Mouse (Mus musculus) hindbrain, embryonic 10.5 days (tissue): ENCODE data around the gene Ano6. TPM values are rescaled to one million over a fixed set of nuclear protein-coding genes. Genes with fewer than 3 reads are reported as not detected.
A peak's percentile ranks its signal among the peaks of the same experiment; 100 is the strongest.

Source experiments
- DNase-seq: peaks from one replicate; pipeline ENCODE4 v3.0.0-alpha.2; 2017; ENCODE audit warnings: low spot score
- H3K27ac ChIP-seq: fragments of 300-500 bp; sonication (generic); 2 replicates; pipeline ENCODE4 v1.5.1; 2016; ENCODE audit warnings: mild to moderate bottlenecking, moderate library complexity
- H3K27me3 ChIP-seq: fragments of 300-500 bp; sonication (generic); 2 replicates; pipeline ENCODE4 v1.6.1; 2016; ENCODE audit warnings: mild to moderate bottlenecking; ENCODE audit not compliant: poor library complexity, insufficient read depth, severe bottlenecking
- H3K36me3 ChIP-seq: fragments of 300-500 bp; sonication (generic); 2 replicates; pipeline ENCODE4 v1.6.1; 2016; ENCODE audit warnings: mild to moderate bottlenecking, moderate library complexity
- H3K4me1 ChIP-seq: fragments of 300-500 bp; sonication (generic); replicated peaks from 2 replicates; pipeline ENCODE4 v1.6.1; 2016; ENCODE audit warnings: mild to moderate bottlenecking
- H3K4me3 ChIP-seq: fragments of 300-500 bp; sonication (generic); 2 replicates; pipeline ENCODE4 v1.5.1; 2016; ENCODE audit warnings: mild to moderate bottlenecking, moderate library complexity
- H3K9me3 ChIP-seq: fragments of 300-500 bp; sonication (generic); 2 replicates; pipeline ENCODE4 v1.6.1; 2016; ENCODE audit warnings: mild to moderate bottlenecking, moderate library complexity
- WGBS: fragments of 180-500 bp; shearing (Covaris S2); methylation state at CpG from one replicate; pipeline ENCODE4 v1.1.7; 2016; 5-methylcytosine and 5-hydroxymethylcytosine counted together
- polyA plus RNA-seq: library from polyadenylated mRNA; unstranded; fragments of >200 nt; fragmentation: Nextera tagmentation; extraction: Ambion mirVana; gene quantifications from 2 replicates; pipeline ENCODE4 v1.2.1, GENCODE M21; 2016

Gene Ano6
- polyA plus RNA-seq, 1 experiment from 2014 or later = 31.1 TPM

GRCm38 (mm10) chr15:95843183-95843949 is 52.7 kb downstream of the Ano6 start:
- Histone ChIP-seq H3K27me3 (no peaks in the 10 kb centered on the region), H3K36me3 (no peaks in the 10 kb centered on the region), H3K27ac (peak overlapping the region; percentile 9; the same call in 1 of the 2 replicates), H3K9me3 (no peaks in the 10 kb centered on the region), H3K4me3 (no peak overlapping the region), H3K4me1 (peaks cover 39% of the 10 kb centered on the region)
- 92% methylated on average over 18 of the region's 18 CpGs for WGBS
- no peak for DNase-seq

- WGBS = 65% methylated on average over 2 of the region's 2 CpGs
- Histone ChIP-seq H3K27me3 (no peaks in the 10 kb centered on the region), H3K4me1 (peaks cover 34% of the 10 kb centered on the region), H3K27ac (no peak overlapping the region), H3K9me3 (no peaks in the 10 kb centered on the region), H3K4me3 (no peak overlapping the region), H3K36me3 (no peaks in the 10 kb centered on the region)
- DNase-seq = no peak
Measured at GRCm38 (mm10) chr15:95844412-95844811, 53.8 kb downstream of the Ano6 start.

- Histone ChIP-seq H3K36me3 (no peaks in the 10 kb centered on the region), H3K27me3 (no peaks in the 10 kb centered on the region), H3K9me3 (no peaks in the 10 kb centered on the region), H3K4me1 (peaks cover 34% of the 10 kb centered on the region), H3K4me3 (no peak overlapping the region), H3K27ac (no peak overlapping the region)
- no peak for DNase-seq
- 90% methylated on average over 5 of the region's 5 CpGs for WGBS
Measured at GRCm38 (mm10) chr15:95846102-95846501, 55.5 kb downstream of the Ano6 start.

GRCm38 (mm10) chr15:95848493-95849064 is 57.9 kb downstream of the Ano6 start:
- Histone ChIP-seq H3K36me3 (no peaks in the 10 kb centered on the region), H3K27ac (no peak overlapping the region), H3K9me3 (no peaks in the 10 kb centered on the region), H3K4me1 (peaks cover 31% of the 10 kb centered on the region), H3K27me3 (no peaks in the 10 kb centered on the region), H3K4me3 (no peak overlapping the region)
- no peak for DNase-seq
- WGBS = 90% methylated on average over 6 of the region's 6 CpGs

- 74% methylated on average over 18 of the region's 18 CpGs for WGBS
- no peak overlapping the region for H3K4me3 ChIP-seq
Measured at GRCm38 (mm10) chr15:95849513-95850411, 59.1 kb downstream of the Ano6 start.

GRCm38 (mm10) chr15:95850546-95850945 is 59.9 kb downstream of the Ano6 start:
- H3K36me3 ChIP-seq = peaks cover 4% of the 10 kb centered on the region; the same call in 1 of the 2 replicates
- no peak overlapping the region for H3K27ac ChIP-seq
- 90% methylated on average over 5 of the region's 5 CpGs for WGBS
- no peaks in the 10 kb centered on the region for H3K27me3 ChIP-seq
- no peaks in the 10 kb centered on the region for H3K9me3 ChIP-seq
- DNase-seq = no peak
- H3K4me1 ChIP-seq = peaks cover 21% of the 10 kb centered on the region
- no peak overlapping the region for H3K4me3 ChIP-seq

More at GRCm38 (mm10) chr15:95849513-95850411, 59.1 kb downstream of the Ano6 start:
- peaks cover under 1% of the 10 kb centered on the region; the same call in 1 of the 2 replicates for H3K36me3 ChIP-seq
- no peaks in the 10 kb centered on the region for H3K27me3 ChIP-seq
- H3K9me3 ChIP-seq = no peaks in the 10 kb centered on the region
- no peak for DNase-seq
- 0 out of 2 replicates have a peak overlapping the region, but pooled peaks have one; percentile 16 for H3K27ac ChIP-seq
- H3K4me1 ChIP-seq = peaks cover 21% of the 10 kb centered on the region

- no peaks in the 10 kb centered on the region for H3K9me3 ChIP-seq
- WGBS = 89% methylated on average over 13 of the region's 13 CpGs
- H3K27me3 ChIP-seq = no peaks in the 10 kb centered on the region
- no peak overlapping the region for H3K4me3 ChIP-seq
- H3K4me1 ChIP-seq = peaks cover 14% of the 10 kb centered on the region; the same call in 1 of the 2 replicates
- DNase-seq = no peak
- H3K27ac ChIP-seq = no peak overlapping the region
- peaks cover 4% of the 10 kb centered on the region; the same call in 1 of the 2 replicates for H3K36me3 ChIP-seq
Measured at GRCm38 (mm10) chr15:95855051-95855844, 64.6 kb downstream of the Ano6 start.

GRCm38 (mm10) chr15:95855953-95856352 is 65.3 kb downstream of the Ano6 start:
- peaks cover 14% of the 10 kb centered on the region; the same call in 1 of the 2 replicates for H3K4me1 ChIP-seq
- H3K36me3 ChIP-seq = peaks cover 4% of the 10 kb centered on the region; the same call in 1 of the 2 replicates
- 65% methylated on average over 7 of the region's 7 CpGs for WGBS
- no peak for DNase-seq
- H3K27ac ChIP-seq = no peak overlapping the region
- H3K4me3 ChIP-seq = no peak overlapping the region
- H3K9me3 ChIP-seq = no peaks in the 10 kb centered on the region
- H3K27me3 ChIP-seq = no peaks in the 10 kb centered on the region

DNA sequence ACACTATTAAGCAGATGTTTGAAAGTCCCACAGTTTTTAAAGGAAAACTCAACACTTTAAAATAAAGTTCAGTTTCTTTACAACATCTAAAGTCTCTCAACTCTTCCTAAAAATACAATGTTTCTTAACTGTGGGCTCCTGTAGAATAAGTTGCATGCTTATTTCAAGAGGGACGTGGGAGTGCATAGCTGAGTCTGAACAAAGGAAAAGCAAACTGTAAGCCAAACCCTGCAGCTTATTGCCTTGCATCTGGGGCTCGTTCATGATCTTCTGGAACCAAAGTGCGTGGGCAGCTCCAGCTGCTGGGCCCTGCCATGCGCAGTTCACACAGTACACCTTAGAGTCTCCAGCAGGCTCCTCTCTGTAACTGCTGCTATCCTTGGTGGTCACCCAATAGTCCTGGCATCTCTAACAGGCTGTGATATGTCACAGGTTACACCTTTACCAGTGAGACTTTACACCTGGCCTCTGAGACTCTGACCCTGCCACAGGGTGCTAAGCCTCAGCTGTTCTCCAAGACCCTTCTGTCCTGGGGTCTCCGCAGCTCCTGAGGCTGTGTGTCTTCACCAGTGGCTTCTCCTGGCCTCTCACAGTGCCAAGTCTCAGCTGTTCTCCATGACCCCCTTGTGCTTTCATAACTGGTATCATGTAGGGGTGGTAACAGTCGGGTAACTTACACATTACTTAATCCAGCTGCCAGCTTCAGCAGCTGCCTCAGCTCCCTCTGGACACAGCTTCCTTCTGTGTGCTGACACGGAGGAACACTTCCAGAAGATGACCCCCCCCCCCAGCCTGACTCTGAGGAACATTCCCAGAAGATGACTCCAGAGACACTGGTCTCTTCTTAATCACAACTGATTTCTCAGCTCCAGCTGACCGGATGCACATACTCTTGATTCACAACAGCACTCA is 66.3 kb downstream of the Ano6 start:
- H3K4me3 ChIP-seq = no peak overlapping the region
- WGBS = 83% methylated on average over 8 of the region's 8 CpGs
- no peak for DNase-seq
- no peak overlapping the region for H3K27ac ChIP-seq
- H3K9me3 ChIP-seq = no peaks in the 10 kb centered on the region
- H3K4me1 ChIP-seq = peaks cover 14% of the 10 kb centered on the region; the same call in 1 of the 2 replicates
- H3K36me3 ChIP-seq = peaks cover 4% of the 10 kb centered on the region; the same call in 1 of the 2 replicates
- H3K27me3 ChIP-seq = no peaks in the 10 kb centered on the region

DNA sequence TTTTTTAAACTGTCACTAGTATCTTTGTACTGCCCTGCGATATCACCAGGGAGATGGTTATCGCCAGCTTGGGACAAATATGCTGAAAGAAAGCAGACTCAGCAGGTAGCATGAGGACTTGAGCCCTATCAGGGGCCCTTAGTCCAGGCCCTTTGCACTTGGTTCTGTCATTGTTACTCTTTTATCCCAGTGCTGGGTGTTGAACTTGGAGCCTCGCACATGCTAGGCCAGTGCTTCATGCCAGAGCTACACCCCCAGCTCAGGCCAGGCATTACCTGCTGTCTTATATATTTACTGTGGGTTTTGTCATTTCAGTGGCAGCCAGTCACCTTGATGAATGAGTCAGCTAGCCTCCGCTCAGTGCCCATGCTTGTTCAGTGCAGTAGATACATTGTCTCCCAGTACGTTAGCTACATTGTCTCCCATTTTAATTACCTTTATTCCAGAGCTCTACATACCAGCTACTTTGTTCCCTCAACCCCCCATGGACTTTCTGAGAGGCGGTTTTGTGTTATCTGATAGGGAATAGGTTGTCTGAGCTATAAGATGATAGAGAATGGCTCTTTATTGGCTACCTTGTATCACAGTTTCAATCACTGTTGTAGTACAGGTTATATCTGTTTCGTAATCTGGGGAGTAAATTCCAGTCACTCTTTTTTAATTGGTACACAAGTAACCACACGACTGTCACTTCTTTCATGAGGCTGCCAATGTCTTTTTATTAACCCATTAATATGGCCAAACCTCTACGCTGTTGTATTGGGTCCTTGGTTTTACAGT is 68.4 kb downstream of the Ano6 start:
- 84% methylated on average over 9 of the region's 9 CpGs for WGBS
- H3K36me3 ChIP-seq = peaks cover 4% of the 10 kb centered on the region; the same call in 1 of the 2 replicates
- no peak overlapping the region for H3K4me3 ChIP-seq
- no peak overlapping the region for H3K27ac ChIP-seq
- H3K4me1 ChIP-seq = peaks cover 9% of the 10 kb centered on the region; the same call in 1 of the 2 replicates
- no peaks in the 10 kb centered on the region for H3K9me3 ChIP-seq
- H3K27me3 ChIP-seq = no peaks in the 10 kb centered on the region
- no peak for DNase-seq
